In the genomic region with DNA sequence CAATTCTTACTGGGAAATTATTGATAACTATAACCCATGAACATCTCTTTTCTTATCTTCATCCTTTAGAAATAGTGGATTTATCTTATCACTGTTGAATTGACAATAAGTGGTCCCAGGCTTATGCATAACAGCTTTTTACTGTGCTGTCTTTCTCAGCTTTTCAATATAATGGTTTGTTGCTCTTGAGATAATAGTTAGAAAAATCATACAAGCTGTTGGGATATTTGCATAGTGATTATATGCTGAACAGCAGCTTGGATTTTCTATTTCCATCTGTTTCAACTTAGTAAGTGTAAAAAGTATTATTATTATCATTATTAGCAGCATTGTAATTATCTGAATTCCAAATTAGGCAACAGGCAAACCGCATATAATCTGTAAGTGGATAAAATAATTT, we compare ENCODE assay signal across 28 mouse cellular contexts.
"Had no signal": no experiment of that assay in that cellular context is flagged by ENCODE, and none has a peak within 500 bp of the region (broad histone marks: within the 10 kb centered on the region; RNA-seq: fewer than 3 reads in every experiment).

No protein-coding gene starts in this region.

- H3K27ac ChIP-seq: gastrocnemius, adult 2 months; heart, adult 2 months; heart, embryonic 13.5 days; heart, embryonic 15.5 days; hindbrain, embryonic 13.5 days; hindbrain, embryonic 15.5 days; hindbrain, postnatal 0 days; layer of hippocampus, adult 2 months; left cerebral cortex, adult 2 months; limb, embryonic 10.5 days; limb, embryonic 12.5 days; liver, embryonic 13.5 days; liver, embryonic 15.5 days had no signal

- H3K4me1 ChIP-seq: heart, embryonic 15.5 days; hindbrain, embryonic 13.5 days; hindbrain, embryonic 15.5 days; limb, embryonic 12.5 days; liver, embryonic 13.5 days; liver, embryonic 15.5 days had no signal

- H3K36me3 ChIP-seq: heart, embryonic 13.5 days; heart, embryonic 15.5 days; hindbrain, embryonic 13.5 days; hindbrain, embryonic 15.5 days; limb, embryonic 10.5 days; limb, embryonic 12.5 days; liver, embryonic 13.5 days; liver, embryonic 15.5 days had no signal

- H3K9ac ChIP-seq: heart, embryonic 13.5 days; heart, embryonic 15.5 days; hindbrain, embryonic 13.5 days; hindbrain, embryonic 15.5 days; limb, embryonic 12.5 days; liver, embryonic 13.5 days; liver, embryonic 15.5 days; liver, postnatal 0 days had no signal

- H3K9me3 ChIP-seq: heart, embryonic 13.5 days; heart, embryonic 15.5 days; hindbrain, embryonic 13.5 days; hindbrain, embryonic 15.5 days; limb, embryonic 10.5 days; limb, embryonic 12.5 days; liver, embryonic 13.5 days; liver, embryonic 15.5 days had no signal

- H3K27me3 ChIP-seq: heart, embryonic 13.5 days; heart, embryonic 15.5 days; hindbrain, embryonic 13.5 days; hindbrain, embryonic 15.5 days; limb, embryonic 12.5 days; liver, embryonic 13.5 days; liver, embryonic 15.5 days had no signal

- H3K4me2 ChIP-seq: heart, embryonic 11.5 days; heart, embryonic 13.5 days; heart, embryonic 15.5 days; hindbrain, embryonic 13.5 days; hindbrain, embryonic 15.5 days; limb, embryonic 12.5 days; liver, embryonic 11.5 days; liver, embryonic 13.5 days; liver, embryonic 15.5 days had no signal

- DNase-seq: gastrocnemius, adult 2 months; gastrocnemius, postnatal 10 days; gastrocnemius, postnatal 36 days; heart, adult 11 months; heart, adult 2 months; heart, postnatal 14 days; heart, postnatal 36 days; kidney, adult 18-20 months; kidney, adult 8-10 months; kidney, postnatal 10 days; kidney, postnatal 25 days; kidney, postnatal 4 days; liver; liver, embryonic 13.5 days; liver, postnatal 0 days had no signal

- ATAC-seq: hindbrain, postnatal 0 days; intestine, embryonic 16.5 days; liver, postnatal 0 days had no signal

- H3K4me3 ChIP-seq: gastrocnemius, adult 2 months; heart, adult 2 months; heart, embryonic 13.5 days; heart, embryonic 15.5 days; hindbrain, embryonic 13.5 days; hindbrain, embryonic 15.5 days; layer of hippocampus, adult 2 months; left cerebral cortex, adult 2 months; limb, embryonic 10.5 days; limb, embryonic 12.5 days; liver, embryonic 13.5 days; liver, embryonic 15.5 days had no signal
